Mouse (Mus musculus): Measurements from ENCODE around the gene Shank2.

DNA sequence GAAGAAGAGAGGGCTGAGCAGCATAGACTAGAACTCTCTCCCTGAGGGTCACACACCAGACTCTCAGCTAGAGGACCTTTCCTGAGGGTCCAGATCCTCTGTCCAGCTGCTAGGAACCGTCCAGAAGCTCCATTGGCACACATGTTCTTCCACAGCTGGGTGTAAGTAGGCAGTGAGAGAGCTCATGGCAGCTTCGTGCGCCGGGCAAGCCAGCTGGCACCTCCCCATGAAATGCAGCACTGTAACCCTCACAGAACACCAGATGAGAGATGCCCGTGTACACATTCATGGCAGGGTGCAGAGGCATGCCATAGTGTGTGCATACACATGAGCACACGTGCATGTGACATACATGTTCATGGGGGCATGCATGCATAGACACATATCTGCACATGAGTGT, 205.4 kb downstream of the Shank2 start:
- TF ChIP-seq POLR2A (IDR thresholded peaks at IDR 0.05; ENCODE audit: control insufficient read depth in 1 of 2, insufficient read depth in 1 of 2, low read depth in 1 of 2, low read length in 2 of 2, poor library complexity in 1 of 2) (no peak), CTCF (IDR thresholded peaks at IDR 0.05 in 2 of 3, conservative IDR thresholded peaks at IDR 0.05 in 1 of 3; ENCODE audit: control insufficient read depth in 1 of 3, insufficient read depth in 1 of 3, low read depth in 2 of 3, low read length in 3 of 3, poor library complexity in 1 of 3, severe bottlenecking in 1 of 3) (no peak), SIN3A (IDR thresholded peaks at IDR 0.05; ENCODE audit: low read length) (no peak), MAFK (IDR thresholded peaks at IDR 0.05; ENCODE audit: borderline replicate concordance, low read depth, low read length) (no peak), ZKSCAN1 (IDR thresholded peaks at IDR 0.05; ENCODE audit: low read depth, low read length) (no peak), EP300 (IDR thresholded peaks at IDR 0.05; ENCODE audit: low read depth in 1 of 2, low read length in 2 of 2) (no peak), POLR2AphosphoS2 (IDR thresholded peaks at IDR 0.05; ENCODE audit: low read length) (no peak), CHD2 (IDR thresholded peaks at IDR 0.05; ENCODE audit: low read length) (no peak), BHLHE40 (IDR thresholded peaks at IDR 0.05; ENCODE audit: borderline replicate concordance, low read depth, low read length) (no peak), KAT2A (conservative IDR thresholded peaks at IDR 0.05; ENCODE audit: low read depth, low read length) (no peak), POLR2AphosphoS5 (IDR thresholded peaks at IDR 0.05; ENCODE audit: borderline replicate concordance, low read depth, low read length) (no peak), ZNF384 (IDR thresholded peaks at IDR 0.05; ENCODE audit: low read depth, low read length) (no peak)
